Mouse (Mus musculus): Measurements from ENCODE around the gene Thada.

- TF ChIP-seq GATA1 (IDR thresholded peaks at IDR 0.05; ENCODE audit: borderline replicate concordance, low read length) = no peak
- no peak for TF ChIP-seq FLI1 (IDR thresholded peaks at IDR 0.05; ENCODE audit: low read length)
Measured at GRCm38 (mm10) chr17:84272557-84273261, 193.3 kb downstream of the Thada start.
